Mouse (Mus musculus) 416B (cell line): ENCODE data around the gene Olfr1020.

Experiments
- DNase-seq: peaks from one replicate; pipeline ENCODE4 v3.0.0; 2011; ENCODE audit warnings: low read depth

Olfr1020 gene

DNA sequence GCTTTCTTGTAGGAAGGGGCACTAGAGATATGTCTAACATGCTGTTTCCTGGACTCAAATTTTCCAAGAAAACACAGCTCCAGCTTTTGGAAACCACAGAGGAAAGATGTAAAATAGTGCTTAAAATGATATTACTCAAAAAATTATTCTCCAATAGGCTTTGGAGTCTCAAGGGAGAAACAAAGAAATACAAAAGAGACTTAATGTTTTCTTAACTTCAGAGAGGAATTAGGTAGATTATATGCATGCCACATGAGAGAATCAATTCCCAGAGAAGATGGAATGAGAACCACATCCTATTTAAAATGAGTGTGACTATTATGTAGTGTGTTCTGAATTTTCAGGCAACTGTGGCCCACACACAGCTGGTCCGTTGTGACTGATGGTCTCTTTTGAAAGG, at the start of gene Olfr1020:
Gene Olfr1020, plus strand, starts transcription at position 301 of the 400 bp plus-strand sequence.
- no peak for DNase-seq

DNA sequence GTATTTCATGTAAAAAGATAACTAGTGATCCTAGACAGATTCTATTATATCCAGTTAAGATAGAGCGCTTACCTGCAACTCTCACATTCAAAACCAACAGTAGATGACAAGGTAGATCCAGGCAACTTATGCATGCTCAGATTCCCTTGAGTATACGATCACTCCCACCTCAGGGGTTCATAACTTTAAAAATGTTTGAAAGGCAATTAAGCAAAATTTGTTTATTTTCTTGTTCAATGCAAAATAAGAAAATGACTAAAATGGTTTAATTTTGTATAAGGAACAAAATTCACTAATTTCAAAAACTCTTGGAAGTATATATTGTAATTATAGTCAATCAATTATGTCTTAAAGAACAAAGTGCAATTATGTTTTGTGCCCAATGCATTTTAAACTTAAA, 44.4 kb upstream of the Olfr1020 start, which contains the start of gene Olfr1016:
Gene Olfr1016, minus strand, starts transcription at position 101 of the 400 bp plus-strand sequence.
- DNase-seq = no peak

DNA sequence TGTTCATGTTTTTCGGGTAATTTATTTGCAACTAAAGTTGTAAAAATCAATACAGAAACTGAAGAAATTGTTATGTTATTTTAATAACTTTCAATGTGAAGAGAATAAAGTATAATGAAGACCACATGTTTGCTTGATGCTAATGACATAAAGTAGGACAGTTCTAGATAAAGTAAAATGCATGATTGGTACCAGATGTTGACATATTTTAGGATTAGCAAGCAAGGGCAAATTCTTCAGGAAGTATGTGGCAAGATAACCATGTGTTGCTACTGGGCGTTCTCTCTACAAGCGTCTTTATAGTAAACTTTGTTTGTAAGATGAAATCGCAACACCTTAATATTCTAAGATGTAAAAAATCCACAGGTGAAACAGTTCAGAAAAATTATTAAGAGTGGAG, 42.3 kb upstream of the Olfr1020 start:
- no peak for DNase-seq

- no peak for DNase-seq
Observed at GRCm38 (mm10) chr2:85818179-85818578, 28.7 kb upstream of the Olfr1020 start, which contains the start of gene Olfr1018. TSS of gene Olfr1018 (plus strand) at chr2:85818479.

DNA sequence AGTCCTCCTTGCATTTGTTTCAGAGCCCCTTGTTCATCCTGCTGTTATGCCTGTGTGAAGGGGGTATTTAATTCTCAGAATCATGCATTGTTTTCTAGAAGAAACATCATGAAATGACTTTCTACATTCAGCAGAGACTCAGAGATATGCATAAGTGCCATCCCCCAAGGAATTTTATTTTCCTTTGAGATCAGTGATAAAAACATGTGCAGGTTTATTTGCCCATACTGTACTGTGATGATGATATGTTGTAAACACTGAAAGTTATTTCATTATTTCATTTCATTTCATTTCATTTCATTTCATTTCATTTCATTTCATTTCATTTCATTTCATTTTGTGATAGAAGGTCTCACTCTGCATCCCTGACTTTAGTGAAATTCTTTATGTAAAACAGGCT, 1.4 kb upstream of the Olfr1020 start, which contains the start of gene Olfr1019:
Gene Olfr1019, minus strand, starts transcription at position 101 of the 400 bp plus-strand sequence.
- DNase-seq = no peak

DNA sequence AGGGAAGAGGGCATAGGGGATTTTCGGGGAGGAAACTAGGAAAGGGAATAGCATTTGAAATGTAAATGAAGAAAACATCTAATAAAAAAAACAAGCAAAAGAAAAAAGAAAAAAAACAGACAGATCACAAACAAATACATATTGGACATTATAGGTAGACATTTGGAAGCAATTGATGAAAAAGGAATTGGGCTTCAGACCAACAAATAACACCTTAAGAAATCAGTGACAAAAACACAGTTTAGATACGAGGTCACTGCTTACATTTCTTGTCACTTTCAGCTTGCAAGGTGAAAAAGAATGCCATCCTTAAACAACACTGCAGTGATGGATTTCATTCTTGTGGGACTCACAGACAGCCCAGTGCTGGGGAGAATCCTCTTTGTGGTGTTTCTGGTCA, 21.5 kb downstream of the Olfr1020 start, which contains the start of gene Olfr1022:
Gene Olfr1022, plus strand, starts transcription at position 301 of the 400 bp plus-strand sequence.
- no peak for DNase-seq

GRCm38 (mm10) chr2:85885340-85885739, 38.5 kb downstream of the Olfr1020 start, which contains the start of gene Olfr1023:
TSS of gene Olfr1023 (plus strand) at chr2:85885640.
- no peak for DNase-seq
